In the genomic region with DNA sequence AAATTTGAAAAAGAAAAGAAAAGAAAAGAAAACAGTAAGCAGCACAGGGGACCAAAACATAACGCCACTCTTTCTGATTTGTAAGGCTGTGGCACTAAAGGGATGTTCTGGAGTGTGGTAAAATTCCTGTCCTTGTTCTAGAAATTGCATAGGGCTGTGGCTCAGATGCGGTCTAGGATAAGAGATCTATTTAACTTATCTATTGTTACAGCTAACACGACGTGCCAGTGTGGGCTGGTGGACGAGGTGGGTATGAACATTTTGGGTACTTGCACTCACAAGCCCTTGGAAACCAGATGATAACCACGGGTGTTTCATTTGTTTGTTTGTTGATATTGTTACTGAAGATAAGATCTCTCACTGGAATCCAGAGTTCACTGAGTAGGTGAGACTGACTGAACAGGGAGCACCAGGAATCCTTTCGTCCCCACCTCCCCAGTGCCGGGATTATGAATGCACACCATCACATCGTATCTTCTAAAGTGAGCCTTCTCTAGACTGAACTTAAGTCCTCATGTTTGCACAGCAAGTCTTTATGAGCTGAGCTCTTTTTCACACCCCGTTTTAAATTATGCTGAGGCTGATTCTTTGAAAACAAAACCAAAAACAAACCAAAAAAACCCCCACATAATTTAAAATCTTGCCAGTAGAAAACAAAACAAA, we compare ENCODE assay signal across 25 mouse cellular contexts. TPM values are rescaled to one million over a fixed set of nuclear protein-coding genes. Genes with fewer than 3 reads are reported as not detected.
DNase-seq lines count a peak whose midpoint lies in the region; ATAC-seq and TF ChIP-seq lines count a peak whose summit lies in the region.
"Had no signal": no experiment of that assay in that cellular context is flagged by ENCODE, and none has a peak within 500 bp of the region (broad histone marks: within the 10 kb centered on the region; RNA-seq: fewer than 3 reads in every experiment).

No protein-coding gene starts in this region.

- no peak for TF ChIP-seq POLR2A in MEL (IDR thresholded peaks at IDR 0.05; ENCODE audit: control insufficient read depth in 1 of 2, insufficient read depth in 1 of 2, low read depth in 1 of 2, low read length in 2 of 2, poor library complexity in 1 of 2)

- peak; percentile 52 to 58; a peak in 3 of 4 replicates for TF ChIP-seq EP300 in MEL (IDR thresholded peaks at IDR 0.05; ENCODE audit: low read depth in 1 of 2, low read length in 2 of 2)
- TF ChIP-seq EP300 in stomach, postnatal 0 days (optimal IDR thresholded peaks at IDR 0.05) = no peak

- TF ChIP-seq RAD21 in MEL (IDR thresholded peaks at IDR 0.05; ENCODE audit: low read depth, low read length) = no peak

- H3K9ac ChIP-seq in heart, embryonic 11.5 days (ENCODE audit: low read depth, low read length) = no peak overlapping the region
- H3K9ac ChIP-seq in MEL (ENCODE audit: control insufficient read depth, low read depth, low read length, poor library complexity, severe bottlenecking) = no peak overlapping the region; the same call in 1 of the 2 replicates
- H3K9ac ChIP-seq in liver, embryonic 13.5 days = peak overlapping the region; percentile 49
- H3K9ac ChIP-seq in stomach, postnatal 0 days (ENCODE audit: low read length) = no peak overlapping the region
- H3K9ac ChIP-seq: embryonic facial prominence, embryonic 15.5 days; heart, embryonic 15.5 days; lung, embryonic 15.5 days had no signal

- DNase-seq in heart, postnatal 10 days = no peak
- DNase-seq in 416B (ENCODE audit: low read depth) (peak; percentile 60), MEL (ENCODE audit: low read depth, low spot score) (peak; percentile 54)
- DNase-seq in liver, embryonic 13.5 days = no peak
- no peak for DNase-seq in stomach, postnatal 0 days (ENCODE audit: low spot score)
- no peak for DNase-seq in left cerebral cortex, postnatal 36 days (ENCODE audit: low spot score in 2 of 2)
- DNase-seq in urinary bladder, postnatal 36 days (ENCODE audit: low spot score in 2 of 2) = no peak
- DNase-seq: adrenal gland, postnatal 36 days; cerebellum, adult 9-11 months; gastrocnemius, postnatal 25 days; kidney, postnatal 25 days; lung, postnatal 4 days; right cerebral cortex, adult 18-20 months; right cerebral cortex, postnatal 4 days had no signal

- WGBS in heart, embryonic 11.5 days (ENCODE audit: insufficient replicate concordance) = 55% methylated on average over 10 of the region's 10 CpGs
- WGBS in liver, embryonic 13.5 days (ENCODE audit: insufficient replicate concordance) = 42% methylated on average over 10 of the region's 10 CpGs
- WGBS in stomach, postnatal 0 days = 72% methylated on average over 10 of the region's 10 CpGs

- H3K79me2 ChIP-seq in MEL (ENCODE audit: control insufficient read depth, insufficient read depth, low read length, poor library complexity) = no peaks in the 10 kb centered on the region

- H3K9me3 ChIP-seq in heart, embryonic 11.5 days (replicated peaks; ENCODE audit: control insufficient read depth, low read length) = no peaks in the 10 kb centered on the region
- no peaks in the 10 kb centered on the region for H3K9me3 ChIP-seq in MEL (replicated peaks; ENCODE audit: insufficient read depth, low read length)
- no peaks in the 10 kb centered on the region for H3K9me3 ChIP-seq in liver, embryonic 13.5 days (replicated peaks)
- H3K9me3 ChIP-seq in stomach, postnatal 0 days (ENCODE audit: control insufficient read depth, low read length) = no peaks in the 10 kb centered on the region
- H3K9me3 ChIP-seq: embryonic facial prominence, embryonic 15.5 days; forebrain, embryonic 10.5 days; heart, embryonic 15.5 days; hindbrain, embryonic 10.5 days; lung, embryonic 15.5 days had no signal

- H3K4me2 ChIP-seq in heart, embryonic 11.5 days = no peak overlapping the region; the same call in 1 of the 2 replicates
- H3K4me2 ChIP-seq in liver, embryonic 13.5 days = peak overlapping the region; percentile 51
- H3K4me2 ChIP-seq in stomach, postnatal 0 days (replicated peaks; ENCODE audit: low read depth) = no peak overlapping the region
- H3K4me2 ChIP-seq: embryonic facial prominence, embryonic 15.5 days; lung, embryonic 15.5 days; midbrain, embryonic 11.5 days had no signal

- 0 out of 2 replicates have a peak overlapping the region, but pooled peaks have one; percentile 7 for H3K27ac ChIP-seq in heart, embryonic 11.5 days (ENCODE audit: low read depth, low read length)
- H3K27ac ChIP-seq in MEL (ENCODE audit: control insufficient read depth, low read depth, low read length) = peak overlapping the region; percentile 43
- peak overlapping the region; percentile 96 for H3K27ac ChIP-seq in liver, embryonic 13.5 days
- H3K27ac ChIP-seq in stomach, postnatal 0 days (replicated peaks) = no peak overlapping the region
- H3K27ac ChIP-seq: embryonic facial prominence, embryonic 15.5 days; forebrain, embryonic 10.5 days; hindbrain, embryonic 10.5 days; layer of hippocampus, adult 2 months; lung, embryonic 15.5 days had no signal

- intact Hi-C loops in heart, postnatal 10 days (cut with DNase I) = loop anchor here (5.0 kb wide), 1 partner anchor 35 kb away; no protein-coding TSS in a partner anchor
- intact Hi-C loops in left cerebral cortex, postnatal 36 days (cut with DNase I) = no loop called here

- peaks cover 32% of the 10 kb centered on the region for H3K4me1 ChIP-seq in heart, embryonic 11.5 days (ENCODE audit: control insufficient read depth, insufficient read depth, low read length)
- peaks cover 37 to 53% of the 10 kb centered on the region in 2 experiments for H3K4me1 ChIP-seq in MEL (ENCODE audit: control insufficient read depth in 1 of 2, insufficient read depth in 2 of 2, low read length in 2 of 2)
- H3K4me1 ChIP-seq in liver, embryonic 13.5 days (replicated peaks) = peaks cover 78% of the 10 kb centered on the region
- H3K4me1 ChIP-seq in stomach, postnatal 0 days (replicated peaks; ENCODE audit: control insufficient read depth, insufficient read depth) = no peaks in the 10 kb centered on the region
- H3K4me1 ChIP-seq: embryonic facial prominence, embryonic 15.5 days; forebrain, embryonic 10.5 days; hindbrain, embryonic 10.5 days had no signal

- H3K27me3 ChIP-seq in heart, embryonic 11.5 days (ENCODE audit: control insufficient read depth, insufficient read depth, low read length) = no peaks in the 10 kb centered on the region
- no peaks in the 10 kb centered on the region for H3K27me3 ChIP-seq in MEL (ENCODE audit: control insufficient read depth in 1 of 2, insufficient read depth in 2 of 2, low read length in 2 of 2)
- H3K27me3 ChIP-seq in liver, embryonic 13.5 days = no peaks in the 10 kb centered on the region
- no peaks in the 10 kb centered on the region for H3K27me3 ChIP-seq in stomach, postnatal 0 days (ENCODE audit: control insufficient read depth, insufficient read depth, low read length)
- H3K27me3 ChIP-seq: embryonic facial prominence, embryonic 15.5 days; heart, embryonic 15.5 days; lung, embryonic 15.5 days had no signal

- no peak overlapping the region for H3K4me3 ChIP-seq in heart, embryonic 11.5 days (ENCODE audit: low read depth, low read length)
- peak overlapping the region in 1 of 2 experiments; percentile 33; a peak in 3 of 4 replicates for H3K4me3 ChIP-seq in MEL (ENCODE audit: control insufficient read depth in 1 of 2, insufficient read depth in 1 of 2, low read depth in 2 of 2, low read length in 2 of 2)
- peak overlapping the region; percentile 6; the same call in 1 of the 2 replicates for H3K4me3 ChIP-seq in liver, embryonic 13.5 days (replicated peaks)
- no peak overlapping the region for H3K4me3 ChIP-seq in stomach, postnatal 0 days (ENCODE audit: low read depth, low read length)
- H3K4me3 ChIP-seq: embryonic facial prominence, embryonic 15.5 days; forebrain, embryonic 10.5 days; heart, embryonic 15.5 days; hindbrain, embryonic 10.5 days; layer of hippocampus, adult 2 months; lung, embryonic 15.5 days had no signal

- no peak for TF ChIP-seq CTCF in MEL (IDR thresholded peaks at IDR 0.05 in 2 of 3, conservative IDR thresholded peaks at IDR 0.05 in 1 of 3; ENCODE audit: control insufficient read depth in 1 of 3, insufficient read depth in 1 of 3, low read depth in 2 of 3, low read length in 3 of 3, poor library complexity in 1 of 3, severe bottlenecking in 1 of 3)
- no peak for TF ChIP-seq CTCF in stomach, postnatal 0 days (IDR thresholded peaks at IDR 0.05; ENCODE audit: low read depth)

- no peak for ATAC-seq in heart, embryonic 11.5 days (replicated peaks; ENCODE audit: insufficient number of reproducible peaks, low FRiP score, low TSS enrichment)
- no peak for ATAC-seq in liver, embryonic 13.5 days (ENCODE audit: low read depth)
- no peak for ATAC-seq in stomach, postnatal 0 days (ENCODE audit: low FRiP score, low TSS enrichment)
- ATAC-seq: forebrain, embryonic 16.5 days; hindbrain, embryonic 16.5 days; intestine, postnatal 0 days had no signal

- H3K36me3 ChIP-seq in heart, embryonic 11.5 days (ENCODE audit: control insufficient read depth, insufficient read depth, low read length) = no peaks in the 10 kb centered on the region
- H3K36me3 ChIP-seq in MEL (ENCODE audit: control insufficient read depth in 1 of 2, insufficient read depth in 2 of 2, low read length in 2 of 2) = peaks cover 0 to 57% of the 10 kb centered on the region in 2 experiments; a peak in 2 of 4 replicates
- H3K36me3 ChIP-seq in liver, embryonic 13.5 days = no peaks in the 10 kb centered on the region
- H3K36me3 ChIP-seq in stomach, postnatal 0 days (ENCODE audit: control insufficient read depth, insufficient read depth, low read length) = no peaks in the 10 kb centered on the region
- H3K36me3 ChIP-seq: embryonic facial prominence, embryonic 15.5 days; forebrain, embryonic 10.5 days; heart, embryonic 15.5 days; hindbrain, embryonic 10.5 days; lung, embryonic 15.5 days had no signal

TF ChIP-seq in MEL, 35 proteins besides CTCF, POLR2A, EP300 and RAD21 (continues in another document):
- no peak for TF ChIP-seq ELF1 (IDR thresholded peaks at IDR 0.05; ENCODE audit: low read depth, low read length)
- no peak for TF ChIP-seq MAZ (IDR thresholded peaks at IDR 0.05; ENCODE audit: low read depth, low read length)
- no peak for TF ChIP-seq CHD1 (IDR thresholded peaks at IDR 0.05; ENCODE audit: low read depth, low read length)
- no peak for TF ChIP-seq HCFC1 (IDR thresholded peaks at IDR 0.05; ENCODE audit: low read depth, low read length)
- peak; percentile 51; the same call in 1 of the 2 replicates for TF ChIP-seq RCOR1 (IDR thresholded peaks at IDR 0.05; ENCODE audit: low read depth, low read length)
- peak; percentile 63; the same call in 1 of the 2 replicates for TF ChIP-seq GATA1 (IDR thresholded peaks at IDR 0.05; ENCODE audit: low read depth, low read length)
- no peak for TF ChIP-seq ZMIZ1 (IDR thresholded peaks at IDR 0.05; ENCODE audit: low read depth, low read length)

RNA-seq across cellular contexts. Expression of gene Man1a, which starts 38.9 kb away (rescaled TPM):
- polyA plus RNA-seq in heart, embryonic 11.5 days (2014; fragmentation: Nextera tagmentation; extraction: Ambion mirVana) = 8.5 and 8.8 TPM in 2 replicates
- 10 to 100 TPM; 25.7 to 28.1 TPM for total RNA-seq in heart, postnatal 10 days (2021)
- 5.3 and 7.3 TPM in 2 replicates for total RNA-seq in MEL (2012; rRNA removed)
- polyA plus RNA-seq in MEL (2012; ENCODE audit: insufficient read depth in 1 of 2, insufficient read length in 2 of 2, low read depth in 1 of 2, low replicate concordance in 2 of 2, missing spikeins in 1 of 2) = 1 to 10 TPM in 1 of 2 experiments, not detected in 1; 5.8 TPM
- polyA plus RNA-seq in liver, embryonic 13.5 days (2015; fragmentation: Nextera tagmentation; extraction: Ambion mirVana) = 8.2 and 11.2 TPM in 2 replicates
- polyA plus RNA-seq in stomach, postnatal 0 days (2015; fragmentation: Nextera tagmentation; extraction: Ambion mirVana) = 11.0 and 11.1 TPM in 2 replicates
- 10 to 100 TPM; 28.5 TPM for total RNA-seq in left cerebral cortex, postnatal 36 days (2021)

Comparison
In these comparisons a context has a peak if more than half of its experiments do, and no peak if none do; other contexts are left out.
1. DNase-seq: peak in 416B (single experiment) and MEL (single experiment); none in heart, postnatal 10 days (0 of 2), liver, embryonic 13.5 days (single experiment), stomach, postnatal 0 days (single experiment), left cerebral cortex, postnatal 36 days (0 of 2) and urinary bladder, postnatal 36 days (0 of 2).